Mouse (Mus musculus): ENCODE measurements around the gene Larp1. TPM values are rescaled to one million over a fixed set of nuclear protein-coding genes. Genes with fewer than 3 reads are reported as not detected.

The Larp1 gene
- total RNA-seq, 2 experiments from 2014 or later: 67.2 to 138 TPM

Other genes with a start within 250 kb of the Larp1 start
- gene Sap30l, start 207.4 kb upstream of the Larp1 start, total RNA-seq (2014; fragmentation: Nextera tagmentation): 13.9 and 19.3 TPM in 2 replicates
- 11.8 and 18.7 TPM in 2 replicates for gene Sap30l, start 207.4 kb upstream of the Larp1 start, total RNA-seq (2017)
- gene Hand1, start 176.2 kb upstream of the Larp1 start, total RNA-seq (2014; fragmentation: Nextera tagmentation): not detected in 2 replicates
- gene Hand1, start 176.2 kb upstream of the Larp1 start, total RNA-seq (2017): not detected in 2 replicates
- not detected in 2 replicates for gene Gm12248, start 84.1 kb downstream of the Larp1 start, total RNA-seq (2014; fragmentation: Nextera tagmentation)
- not detected in 2 replicates for gene Gm12248, start 84.1 kb downstream of the Larp1 start, total RNA-seq (2017)
- 37.4 and 40.1 TPM in 2 replicates for gene Cnot8, start 95.1 kb downstream of the Larp1 start, total RNA-seq (2014; fragmentation: Nextera tagmentation)
- gene Cnot8, start 95.1 kb downstream of the Larp1 start, total RNA-seq (2017): 65.7 and 85.1 TPM in 2 replicates
- 43.2 and 51.7 TPM in 2 replicates for gene Gemin5, start 159.5 kb downstream of the Larp1 start, total RNA-seq (2014; fragmentation: Nextera tagmentation)
- gene Gemin5, start 159.5 kb downstream of the Larp1 start, total RNA-seq (2017): 43.4 and 57.0 TPM in 2 replicates
- gene Mrpl22, start 162.6 kb downstream of the Larp1 start, total RNA-seq (2014; fragmentation: Nextera tagmentation): 75.6 and 84.9 TPM in 2 replicates
- gene Mrpl22, start 162.6 kb downstream of the Larp1 start, total RNA-seq (2017): 49.6 and 76.6 TPM in 2 replicates
- gene Igtp, start 190.5 kb downstream of the Larp1 start, total RNA-seq (2014; fragmentation: Nextera tagmentation): 12.8 and 15.3 TPM in 2 replicates
- gene Igtp, start 190.5 kb downstream of the Larp1 start, total RNA-seq (2017): 11.5 and 12.3 TPM in 2 replicates
- gene Irgm2, start 190.6 kb downstream of the Larp1 start, total RNA-seq (2014; fragmentation: Nextera tagmentation): 1.2 and 6.1 TPM in 2 replicates
- gene Irgm2, start 190.6 kb downstream of the Larp1 start, total RNA-seq (2017): 2.9 and 3.7 TPM in 2 replicates